Mouse (Mus musculus) cerebellum, adult (tissue): ENCODE results near the gene Usp21.

Source experiments
- ATAC-seq: cut with Nextera tagmentation; 2 replicates; pipeline ENCODE4 v1.9.2; 2017; ENCODE audit warnings: mild to moderate bottlenecking, moderate library complexity, mixed read lengths; ENCODE audit not compliant: insufficient number of reproducible peaks, low FRiP score, low TSS enrichment

Usp21 gene

DNA sequence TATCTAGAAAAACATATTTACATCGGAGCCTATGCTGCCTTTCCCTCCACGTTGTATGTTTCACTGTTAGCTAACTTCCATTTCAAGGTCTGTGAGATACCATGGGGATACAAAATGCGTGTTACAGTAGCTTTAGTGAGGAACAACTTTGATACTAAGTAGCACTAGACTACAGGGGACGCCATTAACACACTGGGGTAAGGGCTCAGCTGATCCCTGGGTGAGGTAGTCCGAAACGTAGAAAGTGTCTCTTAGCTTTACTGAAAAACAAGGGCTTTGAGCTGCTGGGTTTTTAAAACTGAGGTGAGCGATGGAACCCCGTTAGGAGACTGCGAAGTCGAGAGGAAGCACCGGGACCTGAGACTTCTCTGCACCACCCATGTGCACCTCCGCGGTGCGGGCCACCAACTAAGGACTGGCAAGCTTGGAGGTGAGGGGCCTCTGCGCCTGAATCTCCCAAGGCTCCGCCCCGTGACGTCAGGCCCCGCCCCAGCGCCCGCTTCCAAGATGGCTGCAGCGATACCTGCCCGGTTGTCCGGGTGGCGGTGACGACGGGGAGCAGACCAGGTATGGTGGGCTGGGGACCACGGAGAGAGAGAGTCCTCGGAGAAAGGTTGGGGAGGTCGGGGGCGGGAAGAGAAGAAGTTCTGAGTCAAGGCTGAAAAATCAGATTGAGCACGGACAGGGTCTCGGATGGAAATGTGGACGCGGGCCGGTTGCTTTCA lies 17.8 kb downstream of the Usp21 start, which contains the start of gene B4galt3:
TSS of gene B4galt3 (plus strand) at position 481 of the 725 bp plus-strand sequence.
- peak; percentile 96 for ATAC-seq

- no peak for ATAC-seq
Observed at GRCm38 (mm10) chr1:171268341-171268740, 19.4 kb downstream of the Usp21 start.

DNA sequence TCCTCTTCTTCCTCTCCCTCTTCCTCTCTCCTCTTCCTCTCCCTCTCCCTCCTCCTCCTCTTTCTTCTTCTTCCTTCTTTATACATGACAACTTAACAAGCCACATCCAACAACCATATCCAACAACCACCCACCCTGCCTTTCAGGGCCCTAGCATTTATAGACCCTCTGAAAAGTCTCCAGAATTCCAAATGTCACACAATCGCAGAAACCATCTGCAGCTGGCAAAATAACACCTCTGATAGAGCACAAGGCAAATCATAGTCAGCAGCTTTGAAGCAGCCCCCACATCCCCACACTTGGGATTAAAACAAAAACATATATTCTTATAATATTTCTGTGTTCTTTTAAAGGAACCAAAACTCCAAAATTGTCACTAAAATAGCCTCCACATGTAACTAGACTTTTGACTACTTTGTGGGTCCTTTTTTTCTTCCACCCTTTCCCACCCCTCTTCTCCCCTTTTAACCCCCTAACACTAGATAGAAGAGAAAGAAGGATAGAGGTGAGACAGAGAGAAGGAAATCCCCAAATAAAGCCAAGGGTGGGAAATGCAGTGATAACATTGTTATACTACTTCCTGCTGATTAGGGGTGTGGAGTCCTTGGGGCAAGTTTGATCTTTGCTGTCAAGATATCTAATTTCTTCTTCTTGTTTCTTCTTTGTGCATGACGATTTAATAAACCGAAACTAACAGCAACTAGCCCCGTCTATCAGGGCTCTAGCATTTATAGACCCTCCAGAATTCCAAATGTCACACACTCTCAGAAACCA lies 21.6 kb downstream of the Usp21 start:
- ATAC-seq: no peak

- ATAC-seq: no peak
Observed at GRCm38 (mm10) chr1:171263666-171264461, 23.9 kb downstream of the Usp21 start.

DNA sequence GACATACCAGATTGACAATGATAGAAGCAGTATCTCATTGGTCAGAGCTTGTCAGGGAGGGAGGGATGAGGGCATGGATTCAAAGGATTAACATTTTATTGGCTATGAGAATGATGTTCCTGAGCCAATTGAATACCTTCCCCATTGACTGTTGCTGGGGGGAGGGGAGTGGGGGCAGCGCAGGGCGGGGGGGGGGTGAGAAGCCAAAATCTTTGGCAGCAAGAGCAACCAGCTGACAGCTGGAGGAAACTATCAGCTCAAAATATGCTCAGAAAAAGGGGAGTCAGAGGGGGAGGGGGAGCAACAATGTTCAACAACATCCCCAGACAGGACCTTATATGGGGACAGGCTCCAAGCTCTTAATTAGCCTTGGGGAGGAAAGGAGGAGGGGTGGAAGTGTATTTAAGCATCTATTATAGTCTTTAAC lies 24.6 kb downstream of the Usp21 start:
- no peak for ATAC-seq

DNA sequence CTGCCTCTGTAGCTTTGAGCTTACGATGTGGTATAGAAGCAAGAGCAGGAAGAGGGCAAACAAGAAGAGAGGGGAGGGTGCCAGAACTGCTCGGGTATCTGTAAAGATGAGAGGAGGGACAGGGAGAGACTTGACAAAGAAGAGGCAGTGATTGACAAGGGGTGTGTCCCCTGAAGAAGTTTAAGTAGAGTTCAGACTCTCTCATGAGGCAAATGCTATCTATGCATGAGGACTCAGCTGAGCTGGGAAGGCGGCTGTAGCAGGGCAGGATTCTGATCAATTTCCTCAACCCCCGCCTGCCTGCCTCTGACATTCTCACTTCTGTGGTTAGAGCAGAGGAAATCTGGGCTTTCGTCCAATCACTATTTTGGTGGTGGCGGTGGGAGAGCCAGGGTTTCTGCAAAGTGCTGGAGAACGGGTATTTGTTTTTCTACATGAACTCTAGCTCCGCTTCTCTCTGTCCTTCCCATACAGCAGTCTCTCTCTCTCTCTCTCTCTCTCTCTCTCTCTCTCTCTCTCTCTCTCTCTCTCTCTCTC lies 25.1 kb downstream of the Usp21 start:
- ATAC-seq: peak; percentile 53; the same call in 1 of the 2 replicates

DNA sequence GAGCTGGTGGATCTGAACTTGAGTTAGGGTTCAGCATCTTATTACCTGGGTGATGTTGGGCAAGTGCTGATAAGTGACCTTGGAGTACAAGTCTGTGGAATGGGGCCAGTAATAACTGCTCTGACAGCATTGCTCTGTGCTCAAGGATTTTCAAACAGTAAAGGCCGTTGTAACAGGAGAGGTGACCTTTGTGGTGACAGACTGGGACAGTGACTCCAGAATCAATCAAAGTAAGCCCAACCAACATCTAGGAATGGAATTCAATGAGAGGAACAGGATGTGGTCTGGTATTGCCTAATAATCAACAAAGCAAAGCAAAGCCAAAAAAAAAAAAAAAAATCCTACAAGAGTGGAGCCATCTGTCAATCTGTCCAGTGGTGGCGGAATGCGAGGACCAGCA lies 27.5 kb downstream of the Usp21 start:
- ATAC-seq: no peak

DNA sequence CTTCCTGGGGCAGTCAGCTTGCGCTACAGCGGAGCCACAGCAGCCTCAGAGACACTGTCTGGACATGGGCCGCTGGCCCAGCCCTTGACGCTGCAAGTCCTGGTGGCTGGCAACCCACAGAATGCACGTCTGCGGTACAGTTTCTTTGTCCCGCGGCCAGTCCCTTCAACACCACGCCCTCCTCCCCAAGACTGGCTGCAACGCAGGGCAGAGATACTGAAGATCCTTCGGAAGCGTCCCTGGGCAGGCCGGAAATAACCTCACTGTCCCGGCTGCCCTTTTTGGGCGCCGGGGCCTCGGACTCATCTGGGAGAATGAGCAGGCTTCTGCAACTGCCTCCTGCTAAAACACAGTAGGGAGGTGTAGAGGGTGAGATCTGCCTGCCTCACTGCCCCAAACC lies 28.9 kb downstream of the Usp21 start:
- ATAC-seq: no peak

- ATAC-seq: no peak
Observed at GRCm38 (mm10) chr1:171257781-171258180, 30.0 kb downstream of the Usp21 start.

DNA sequence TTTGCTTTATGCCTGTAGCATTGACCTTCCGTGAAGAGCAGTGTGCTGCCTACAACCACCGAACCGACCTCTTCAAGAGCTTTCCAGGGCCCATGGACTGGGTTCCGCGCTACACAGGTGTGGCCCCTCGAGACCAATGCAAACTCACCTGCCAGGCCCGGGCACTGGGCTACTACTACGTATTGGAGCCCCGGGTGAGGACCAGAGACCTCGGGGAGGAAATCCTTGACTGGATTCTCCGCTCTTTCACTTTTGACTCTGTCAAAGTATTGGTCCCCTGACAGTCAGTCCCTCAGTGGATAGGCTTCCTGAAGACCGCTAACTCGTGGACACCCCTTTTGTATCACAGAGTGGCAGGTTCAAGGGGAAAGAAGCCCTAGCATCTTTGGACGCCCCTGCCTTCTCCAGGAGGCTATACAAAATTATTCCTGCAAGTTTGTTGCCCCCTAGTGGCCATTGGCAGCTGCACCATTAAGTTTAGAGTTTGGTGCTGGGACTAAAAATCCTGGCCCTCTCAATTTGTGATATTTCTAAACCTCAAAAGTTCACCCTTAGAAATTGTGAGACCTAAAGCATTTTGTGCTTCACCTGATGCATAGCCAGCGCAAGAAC lies 30.7 kb downstream of the Usp21 start:
- peak; percentile 46; the same call in 1 of the 2 replicates for ATAC-seq

- no peak for ATAC-seq
Observed at GRCm38 (mm10) chr1:171256095-171256818, 31.5 kb downstream of the Usp21 start.

- no peak for ATAC-seq
Observed at GRCm38 (mm10) chr1:171252415-171252814, 35.4 kb downstream of the Usp21 start.

GRCm38 (mm10) chr1:171251594-171252324 lies 36.0 kb downstream of the Usp21 start:
- no peak for ATAC-seq

DNA sequence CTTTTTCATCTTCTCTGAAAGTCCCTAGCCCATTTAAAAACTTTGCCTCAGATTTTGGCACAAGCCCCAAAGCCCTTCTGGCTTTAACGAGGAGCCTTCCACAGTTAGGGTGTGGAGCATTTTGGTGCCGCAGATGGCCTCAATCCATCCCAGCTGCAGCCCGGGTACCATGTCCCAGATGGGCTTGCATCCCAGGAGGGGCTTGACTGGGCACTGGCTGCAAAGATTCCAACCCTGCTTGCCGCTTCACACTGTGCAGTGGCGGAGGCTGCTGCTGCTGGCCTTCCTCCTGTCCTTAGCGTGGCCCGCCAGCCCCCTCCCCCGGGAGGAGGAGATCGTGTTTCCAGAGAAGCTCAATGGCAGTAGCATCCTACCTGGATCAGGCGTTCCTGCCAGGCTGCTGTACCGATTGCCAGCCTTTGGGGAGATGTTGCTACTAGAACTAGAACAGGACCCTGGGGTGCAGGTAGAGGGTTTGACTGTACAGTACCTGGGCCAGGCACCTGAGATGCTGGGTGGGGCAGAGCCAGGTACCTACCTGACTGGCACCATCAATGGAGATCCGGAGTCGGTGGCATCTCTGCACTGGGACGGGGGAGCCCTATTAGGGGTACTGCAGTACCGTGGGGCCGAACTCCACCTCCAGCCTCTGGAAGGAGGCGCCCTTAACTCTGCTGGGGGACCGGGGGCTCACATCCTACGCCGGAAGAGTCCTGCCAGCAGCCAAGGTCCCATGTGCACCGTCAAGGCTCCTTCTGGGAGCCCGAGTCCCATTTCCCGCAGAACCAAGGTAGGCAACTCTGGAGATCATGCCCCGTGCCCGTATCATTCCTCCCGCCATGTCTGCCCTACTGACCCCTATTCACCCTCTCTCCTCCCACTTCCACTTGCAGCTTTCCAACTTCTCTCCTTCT lies 36.9 kb downstream of the Usp21 start, which contains the start of gene Ndufs2:
TSS of gene Ndufs2 (minus strand) at position 709 of the 914 bp plus-strand sequence.
- no peak for ATAC-seq

GRCm38 (mm10) chr1:171249913-171250600 lies 37.7 kb downstream of the Usp21 start, which contains the start of gene Adamts4:
TSS of gene Adamts4 (plus strand) at chr1:171250421.
- no peak for ATAC-seq

- ATAC-seq: no peak
Observed at GRCm38 (mm10) chr1:171248386-171249226, 39.2 kb downstream of the Usp21 start.
